Mouse (Mus musculus): ENCODE measurements around the gene Ccdc170.

- TF ChIP-seq GATA1 (IDR thresholded peaks at IDR 0.05; ENCODE audit: borderline replicate concordance, low read length), result no peak
- no peak for TF ChIP-seq FLI1 (IDR thresholded peaks at IDR 0.05; ENCODE audit: low read length)
Observed at GRCm38 (mm10) chr10:4533873-4534272, 51.6 kb downstream of the Ccdc170 start.
